Mouse (Mus musculus): Measurements from ENCODE around the gene Mrpl4. TPM values are rescaled to one million over a fixed set of nuclear protein-coding genes. Genes with fewer than 3 reads are reported as not detected.

The Mrpl4 gene
- total and polyA plus RNA-seq, 2 experiments, result 16.0 to 79.8 TPM

- no peak for TF ChIP-seq POLR2A (IDR thresholded peaks at IDR 0.05; ENCODE audit: extremely low read depth, insufficient read depth, low read length)
- TF ChIP-seq CTCF (IDR thresholded peaks at IDR 0.05; ENCODE audit: low read depth, low read length), result no peak
- Histone ChIP-seq H3K27ac (replicated peaks; ENCODE audit: insufficient read depth, low read depth, low read length) (no peak overlapping the region), H3K27me3 (ENCODE audit: control insufficient read depth, insufficient read depth, low read length) (no peaks in the 10 kb centered on the region), H3K36me3 (ENCODE audit: control insufficient read depth, insufficient read depth, low read length) (peaks cover 2% of the 10 kb centered on the region; the same call in 1 of the 2 replicates), H3K9ac (ENCODE audit: low read depth, low read length) (no peak overlapping the region), H3K4me1 (ENCODE audit: control insufficient read depth, insufficient read depth, low read length) (peaks cover 15% of the 10 kb centered on the region), H3K4me3 (ENCODE audit: insufficient read depth, low read depth, low read length) (no peak overlapping the region), H3K79me2 (ENCODE audit: control insufficient read depth, insufficient read depth, low read length) (no peaks in the 10 kb centered on the region)
- WGBS, result 92% methylated on average over 12 of the region's 12 CpGs
- DNase-seq (ENCODE audit: extremely low read depth, low read depth, low spot score), result no peak
Observed at GRCm38 (mm10) chr9:21026849-21027248, 24.3 kb downstream of the Mrpl4 start.

DNA sequence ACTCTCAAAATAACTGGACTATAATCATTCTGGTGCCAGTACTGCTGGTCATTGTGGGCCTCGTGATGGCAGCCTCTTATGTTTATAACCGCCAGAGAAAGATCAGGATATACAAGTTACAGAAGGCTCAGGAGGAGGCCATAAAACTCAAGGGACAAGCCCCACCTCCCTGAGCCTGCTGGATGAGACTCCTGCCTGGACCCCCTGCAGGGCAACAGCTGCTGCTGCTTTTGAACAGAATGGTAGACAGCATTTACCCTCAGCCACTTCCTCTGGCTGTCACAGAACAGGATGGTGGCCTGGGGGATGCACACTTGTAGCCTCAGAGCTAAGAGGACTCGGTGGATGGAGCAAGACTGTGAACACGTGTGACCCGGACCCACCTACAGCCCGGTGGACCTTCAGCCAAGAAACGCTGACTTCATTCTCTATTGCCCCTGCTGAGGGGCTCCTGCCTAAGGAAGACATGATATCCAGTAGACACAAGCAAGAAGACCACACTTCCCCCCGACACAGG, 25.3 kb downstream of the Mrpl4 start:
- Histone ChIP-seq H3K27ac (replicated peaks; ENCODE audit: insufficient read depth, low read depth, low read length) (no peak overlapping the region), H3K4me1 (ENCODE audit: control insufficient read depth, insufficient read depth, low read length) (peaks cover 15% of the 10 kb centered on the region), H3K79me2 (ENCODE audit: control insufficient read depth, insufficient read depth, low read length) (no peaks in the 10 kb centered on the region), H3K4me3 (ENCODE audit: insufficient read depth, low read depth, low read length) (no peak overlapping the region), H3K9ac (ENCODE audit: low read depth, low read length) (no peak overlapping the region), H3K36me3 (ENCODE audit: control insufficient read depth, insufficient read depth, low read length) (peaks cover 2% of the 10 kb centered on the region; the same call in 1 of the 2 replicates), H3K27me3 (ENCODE audit: control insufficient read depth, insufficient read depth, low read length) (no peaks in the 10 kb centered on the region)
- no peak for DNase-seq (ENCODE audit: extremely low read depth, low read depth, low spot score)
- 87% methylated on average over 8 of the region's 8 CpGs for WGBS
- TF ChIP-seq POLR2A (IDR thresholded peaks at IDR 0.05; ENCODE audit: extremely low read depth, insufficient read depth, low read length), result no peak
- no peak for TF ChIP-seq CTCF (IDR thresholded peaks at IDR 0.05; ENCODE audit: low read depth, low read length)

- H3K4me3 ChIP-seq (ENCODE audit: insufficient read depth, low read depth, low read length), result no peak overlapping the region
- peaks cover 2% of the 10 kb centered on the region; the same call in 1 of the 2 replicates for H3K36me3 ChIP-seq (ENCODE audit: control insufficient read depth, insufficient read depth, low read length)
- peaks cover 18% of the 10 kb centered on the region for H3K4me1 ChIP-seq (ENCODE audit: control insufficient read depth, insufficient read depth, low read length)
- no peaks in the 10 kb centered on the region for H3K79me2 ChIP-seq (ENCODE audit: control insufficient read depth, insufficient read depth, low read length)
- DNase-seq (ENCODE audit: extremely low read depth, low read depth, low spot score), result no peak
- H3K27ac ChIP-seq (replicated peaks; ENCODE audit: insufficient read depth, low read depth, low read length), result no peak overlapping the region
- no peak overlapping the region for H3K9ac ChIP-seq (ENCODE audit: low read depth, low read length)
- WGBS, result 82% methylated on average over 6 of the region's 6 CpGs
- 0 out of 2 replicates have a peak, but pooled peaks cover 1% of the 10 kb centered on the region for H3K27me3 ChIP-seq (ENCODE audit: control insufficient read depth, insufficient read depth, low read length)
- TF ChIP-seq CTCF (IDR thresholded peaks at IDR 0.05; ENCODE audit: low read depth, low read length) (no peak), POLR2A (IDR thresholded peaks at IDR 0.05; ENCODE audit: extremely low read depth, insufficient read depth, low read length) (no peak)
Observed at GRCm38 (mm10) chr9:21028560-21029110, 26.1 kb downstream of the Mrpl4 start.

DNA sequence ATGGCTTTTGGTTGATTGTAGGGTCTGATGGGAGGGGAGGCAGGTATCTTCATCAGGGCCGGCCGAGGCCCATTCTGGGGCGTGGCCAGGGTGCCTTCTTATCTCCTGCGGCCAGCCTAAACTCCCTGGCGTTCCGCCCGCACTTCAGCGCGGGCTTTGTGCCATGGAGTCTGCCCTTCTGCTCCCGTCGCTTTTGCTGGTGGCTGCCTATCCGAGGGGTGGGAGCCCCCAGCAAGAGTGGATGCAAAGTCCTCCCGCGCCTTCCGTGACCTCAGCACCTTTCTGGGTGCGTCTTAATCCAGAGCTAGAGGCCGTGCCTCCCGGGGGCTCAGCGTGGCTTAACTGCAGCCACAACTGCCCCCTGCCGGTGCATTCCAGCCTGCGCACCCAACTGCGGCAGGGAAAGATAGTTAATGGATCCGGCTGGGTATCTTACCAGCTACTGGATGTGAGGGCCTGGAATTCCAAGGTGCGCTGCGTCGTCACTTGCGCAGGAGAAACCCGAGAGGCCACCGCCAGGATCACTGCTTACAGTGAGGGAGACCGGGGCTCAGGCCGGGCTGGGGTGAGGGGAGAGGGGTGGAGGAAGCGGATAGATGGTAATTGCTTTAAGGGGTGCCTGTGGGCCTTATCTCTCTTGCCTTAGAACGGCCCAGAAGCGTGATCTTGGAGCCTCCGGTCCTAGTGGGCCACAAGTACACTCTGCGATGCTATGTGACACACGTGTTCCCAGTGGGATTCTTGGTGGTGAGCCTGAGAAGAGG, 26.9 kb downstream of the Mrpl4 start, which contains the start of gene Icam4:
Gene Icam4 (plus strand): TSS at position 83 of the 764 bp plus-strand sequence.
- no peak within 1 kb of the TSS for H3K27ac ChIP-seq (replicated peaks; ENCODE audit: insufficient read depth, low read depth, low read length)
- 2% methylated on average over 37 of the region's 37 CpGs for whole genome bisulfite sequencing

GRCm38 (mm10) chr9:21030055-21030600, 27.6 kb downstream of the Mrpl4 start:
- H3K27ac ChIP-seq (replicated peaks; ENCODE audit: insufficient read depth, low read depth, low read length), result no peak overlapping the region
- H3K36me3 ChIP-seq (ENCODE audit: control insufficient read depth, insufficient read depth, low read length), result peaks cover 2% of the 10 kb centered on the region; the same call in 1 of the 2 replicates
- H3K27me3 ChIP-seq (ENCODE audit: control insufficient read depth, insufficient read depth, low read length), result peaks cover 2% of the 10 kb centered on the region; the same call in 1 of the 2 replicates
- peaks cover 20% of the 10 kb centered on the region for H3K4me1 ChIP-seq (ENCODE audit: control insufficient read depth, insufficient read depth, low read length)
- 19% methylated on average over 22 of the region's 22 CpGs for WGBS
- H3K9ac ChIP-seq (ENCODE audit: low read depth, low read length), result no peak overlapping the region
- DNase-seq (ENCODE audit: extremely low read depth, low read depth, low spot score), result peak; percentile 57
- TF ChIP-seq POLR2A (IDR thresholded peaks at IDR 0.05; ENCODE audit: extremely low read depth, insufficient read depth, low read length), result no peak
- no peak for TF ChIP-seq CTCF (IDR thresholded peaks at IDR 0.05; ENCODE audit: low read depth, low read length)
- H3K79me2 ChIP-seq (ENCODE audit: control insufficient read depth, insufficient read depth, low read length), result no peaks in the 10 kb centered on the region
- H3K4me3 ChIP-seq (ENCODE audit: insufficient read depth, low read depth, low read length), result no peak overlapping the region

More for the DNA sequence above, 26.9 kb downstream of the Mrpl4 start, which contains the start of gene Icam4:
- no peaks in the 10 kb centered on the region for H3K79me2 ChIP-seq (ENCODE audit: control insufficient read depth, insufficient read depth, low read length)
- TF ChIP-seq CTCF (IDR thresholded peaks at IDR 0.05; ENCODE audit: low read depth, low read length), result peak; percentile 94
- no peak for TF ChIP-seq POLR2A (IDR thresholded peaks at IDR 0.05; ENCODE audit: extremely low read depth, insufficient read depth, low read length)
- 0 out of 2 replicates have a peak, but pooled peaks cover 2% of the 10 kb centered on the region for H3K27me3 ChIP-seq (ENCODE audit: control insufficient read depth, insufficient read depth, low read length)
- 0 out of 2 replicates have a peak within 1 kb of the TSS, but pooled peaks have one; percentile 43 for H3K9ac ChIP-seq (ENCODE audit: low read depth, low read length)
- peak; percentile 48 for DNase-seq (ENCODE audit: extremely low read depth, low read depth, low spot score)
- peak within 1 kb of the TSS; percentile 48 for H3K4me3 ChIP-seq (ENCODE audit: insufficient read depth, low read depth, low read length)
- peaks cover 2% of the 10 kb centered on the region; the same call in 1 of the 2 replicates for H3K36me3 ChIP-seq (ENCODE audit: control insufficient read depth, insufficient read depth, low read length)
- peaks cover 20% of the 10 kb centered on the region for H3K4me1 ChIP-seq (ENCODE audit: control insufficient read depth, insufficient read depth, low read length)
